Mouse (Mus musculus): ENCODE results near the gene Trim54.
A peak's percentile ranks its signal among the peaks of the same experiment; 100 is the strongest.

DNA sequence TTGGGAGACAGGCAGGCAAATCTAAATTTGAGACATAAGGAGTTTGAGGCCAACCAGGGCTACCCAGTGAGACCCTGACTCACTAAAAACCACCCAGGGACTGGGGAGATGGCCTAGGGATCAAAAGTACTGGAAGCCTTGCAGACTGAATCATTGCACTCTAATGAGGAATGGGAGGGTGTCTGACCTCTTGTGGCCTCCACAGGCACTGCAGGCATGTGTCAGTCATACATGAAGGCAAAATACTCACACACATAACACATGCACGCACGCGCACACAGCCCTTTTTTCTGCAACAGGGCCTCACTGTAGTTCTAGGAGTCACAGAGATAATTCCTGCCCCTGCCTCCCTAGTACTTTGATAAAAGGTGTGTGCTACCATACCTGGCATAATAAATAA lies 35.1 kb upstream of the Trim54 start:
- TF ChIP-seq CTCF (IDR thresholded peaks at IDR 0.05) (peak; percentile 74), EP300 (IDR thresholded peaks at IDR 0.05) (no peak)
